Mouse (Mus musculus): ENCODE results near the gene Acad12.
A peak's percentile ranks its signal among the peaks of the same experiment; 100 is the strongest.

The Acad12 gene

DNA sequence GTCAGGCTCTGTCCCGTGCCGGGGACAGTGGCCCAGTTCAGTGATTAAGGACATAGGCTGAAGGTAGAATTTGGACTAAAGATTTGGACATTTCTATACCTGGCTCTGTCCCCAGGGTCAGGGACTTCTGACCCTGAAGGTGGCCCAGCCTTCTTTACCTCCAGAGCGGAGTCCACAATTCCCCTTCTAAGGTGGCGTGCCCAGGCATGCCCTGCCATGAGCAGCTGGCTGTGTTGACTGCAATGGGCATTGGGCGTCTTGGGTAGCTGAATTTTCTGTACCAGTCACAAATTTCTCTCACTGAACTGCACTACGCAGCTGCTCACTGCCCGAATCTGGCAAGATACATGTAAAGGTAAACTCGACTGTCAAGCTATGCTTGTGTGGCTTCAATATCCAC lies 36.8 kb downstream of the Acad12 start:
- DNase-seq = no peak

DNA sequence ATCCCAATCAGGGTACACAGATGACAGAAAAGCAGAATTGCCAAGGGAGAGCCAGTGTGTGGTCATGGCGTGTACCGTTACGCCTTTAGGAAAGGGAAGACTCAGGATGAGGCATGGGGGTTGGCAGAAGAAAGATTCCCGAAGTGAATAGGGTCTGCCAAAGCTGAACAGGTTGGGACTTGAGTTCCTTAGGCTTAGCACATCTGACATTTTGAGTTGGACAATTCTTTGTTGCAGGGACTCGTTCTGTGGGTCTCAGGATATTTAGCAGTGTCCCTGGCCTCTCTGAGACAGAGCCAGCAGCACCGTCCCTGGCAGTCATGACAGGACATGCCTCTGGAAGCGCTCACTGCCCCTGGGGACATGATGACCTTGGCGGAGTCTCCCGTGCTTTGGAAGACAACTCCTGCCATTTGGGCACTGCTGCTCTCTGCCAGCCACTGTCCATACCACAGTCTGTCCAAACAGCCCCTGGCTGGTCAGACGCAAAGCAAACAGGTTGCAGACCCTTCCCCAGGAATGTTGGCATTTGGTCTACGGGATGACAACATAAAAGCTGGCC lies 41.7 kb downstream of the Acad12 start:
- DNase-seq = no peak

GRCm38 (mm10) chr5:121575867-121576266 lies 42.9 kb downstream of the Acad12 start:
- DNase-seq = no peak

- no peak for DNase-seq
Measured at GRCm38 (mm10) chr5:121574145-121574544, 44.6 kb downstream of the Acad12 start.

DNA sequence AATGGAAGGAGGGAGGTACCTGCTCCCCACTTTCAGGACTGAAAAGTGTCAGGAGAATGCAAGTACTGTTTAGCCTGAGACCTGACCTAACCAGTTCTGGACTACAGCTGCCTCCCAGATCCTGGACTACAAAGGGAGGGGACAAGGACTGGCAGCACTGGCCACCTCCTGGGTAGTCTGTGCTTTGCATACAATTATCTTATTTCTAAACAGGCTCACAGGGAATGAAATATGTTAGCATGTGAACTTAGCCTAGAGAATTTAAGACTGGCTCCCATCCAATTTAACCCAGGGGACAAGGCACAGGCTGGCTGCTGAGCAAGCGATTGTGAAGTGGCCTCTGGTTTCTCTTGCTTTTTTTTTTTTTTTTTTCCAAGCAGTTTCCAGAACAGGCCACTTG lies 48.0 kb downstream of the Acad12 start:
- DNase-seq = no peak

DNA sequence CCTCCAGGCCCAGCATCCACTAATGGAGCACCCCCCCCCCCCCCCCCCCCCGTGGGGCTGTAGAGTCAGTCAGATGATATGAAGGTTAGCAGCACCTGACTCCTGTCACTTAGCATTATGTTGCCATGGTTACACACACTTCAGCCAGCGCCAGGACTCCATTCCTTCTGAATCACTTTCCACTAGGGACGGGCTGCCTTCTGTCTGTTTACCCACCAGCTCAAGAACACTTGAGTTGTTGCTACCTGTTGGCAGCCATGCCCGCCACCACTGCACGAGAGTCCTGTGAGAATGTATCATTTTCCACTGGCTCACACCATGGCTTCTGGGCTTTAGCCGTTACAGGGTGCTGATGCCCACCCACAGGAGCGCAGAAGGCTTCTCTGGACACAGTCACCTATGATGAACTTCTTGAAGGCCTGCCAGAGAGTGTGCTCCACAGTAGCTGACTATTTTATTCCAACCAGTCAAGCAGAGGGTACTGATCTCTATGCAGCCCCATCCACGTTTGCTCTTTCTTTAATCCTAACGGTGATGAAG lies 48.8 kb downstream of the Acad12 start:
- DNase-seq = no peak

- DNase-seq = no peak
Measured at GRCm38 (mm10) chr5:121566035-121566681, 52.6 kb downstream of the Acad12 start.

GRCm38 (mm10) chr5:121564468-121564895 lies 54.3 kb downstream of the Acad12 start:
- DNase-seq = peak; percentile 59

- no peak for DNase-seq
Measured at GRCm38 (mm10) chr5:121562436-121562835, 56.3 kb downstream of the Acad12 start.

DNA sequence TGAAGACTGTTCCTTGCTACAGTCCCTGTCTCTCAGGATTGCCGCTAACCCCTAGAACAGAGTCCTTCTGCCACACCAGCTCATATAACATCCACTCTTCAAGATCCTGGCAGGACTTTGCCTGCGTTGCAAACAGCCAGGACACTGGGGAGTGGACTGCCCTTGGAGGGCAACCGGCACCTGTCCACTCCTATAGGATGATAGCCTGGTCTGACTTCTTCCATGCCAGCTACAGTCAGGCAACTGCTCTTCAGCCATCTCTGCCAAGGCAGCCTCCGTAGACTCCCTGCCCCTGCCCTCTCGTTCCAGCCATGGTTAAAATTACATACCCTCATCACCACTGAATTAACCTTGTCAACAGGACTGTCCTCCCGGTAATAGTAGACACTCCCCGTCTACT lies 69.5 kb downstream of the Acad12 start:
- DNase-seq = no peak

- DNase-seq = peak; percentile 13
Measured at GRCm38 (mm10) chr5:121547084-121547483, 71.7 kb downstream of the Acad12 start.

All from cerebellum, adult 9-11 months (tissue).